Mouse (Mus musculus) E14TG2a.4 (cell line): ENCODE measurements around the gene Nup62.

ENCODE experiments used
- CTCF ChIP-seq: conservative IDR thresholded peaks from 2 replicates; pipeline ENCODE4 v1.5.1; 2014; ENCODE audit warnings: low read length
- NANOG ChIP-seq: IDR thresholded peaks from 2 replicates; pipeline ENCODE4 v1.6.1; 2014; ENCODE audit warnings: borderline replicate concordance, low read length, mixed read lengths
- POU5F1 ChIP-seq: IDR thresholded peaks from 2 replicates; pipeline ENCODE4 v1.6.1; 2014; ENCODE audit warnings: low read length, borderline replicate concordance

DNA sequence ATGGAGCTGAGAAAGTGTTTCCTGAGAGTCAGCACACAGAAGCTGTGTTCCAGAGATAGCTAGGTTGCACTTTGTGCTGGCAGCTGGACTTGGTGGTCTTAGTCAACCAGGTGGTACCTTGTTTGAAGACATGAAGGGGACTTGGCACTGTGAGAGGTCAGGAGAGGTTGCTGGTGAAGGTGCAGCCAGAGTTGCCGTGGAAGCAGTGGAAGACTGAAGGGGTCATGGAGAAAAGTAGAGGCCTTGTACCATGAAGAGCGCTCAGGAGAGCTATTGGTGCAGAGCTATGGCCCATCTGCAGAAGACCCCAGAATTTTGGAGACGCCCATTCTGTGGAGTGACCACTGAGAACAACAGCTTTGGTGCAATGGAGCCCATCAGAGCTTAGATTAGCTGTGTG, 6.4 kb upstream of the Nup62 start:
- TF ChIP-seq NANOG (no peak), CTCF (no peak), POU5F1 (no peak)
